Mouse (Mus musculus) testis, adult 10 weeks (tissue): Measurements from ENCODE around the gene Dusp21. TPM values are rescaled to one million over a fixed set of nuclear protein-coding genes. Genes with fewer than 3 reads are reported as not detected.

Experiments
- polyA plus RNA-seq: library from polyadenylated mRNA; stranded (reverse); fragments of 350-450 nt; fragmentation: Illumina TruSeq; extraction: RNeasy Lipid Tissue Mini Kit (QIAGEN cat#74804); gene quantifications from one replicate; pipeline ENCODE4 v1.2.3, GENCODE M21; 2014; ENCODE audit warnings: low read depth, low replicate concordance

The Dusp21 gene
- 51.5 TPM for polyA plus RNA-seq

DNA sequence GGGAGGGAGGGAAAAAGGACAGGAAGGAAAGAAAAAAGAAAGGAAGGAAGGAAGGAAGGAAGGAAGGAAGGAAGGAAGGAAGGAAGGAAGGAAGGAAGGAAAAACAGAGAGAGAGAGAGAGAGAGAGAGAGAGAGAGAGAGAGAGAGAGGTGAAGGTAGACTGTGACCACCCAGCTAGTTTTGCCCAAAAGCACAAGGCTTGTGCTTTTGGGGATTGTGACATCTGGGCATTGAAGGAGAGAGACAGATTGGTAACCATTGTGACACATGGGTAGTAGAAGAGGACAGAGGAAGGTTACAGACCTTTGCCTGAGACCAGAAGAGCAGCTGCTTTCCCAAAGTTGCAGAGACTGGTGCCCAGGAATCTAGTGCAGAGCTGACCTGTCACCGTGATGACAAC lies at the start of gene Dusp21:
Dusp21 (plus strand) TSS at position 301 of the 400 bp plus-strand sequence.

DNA sequence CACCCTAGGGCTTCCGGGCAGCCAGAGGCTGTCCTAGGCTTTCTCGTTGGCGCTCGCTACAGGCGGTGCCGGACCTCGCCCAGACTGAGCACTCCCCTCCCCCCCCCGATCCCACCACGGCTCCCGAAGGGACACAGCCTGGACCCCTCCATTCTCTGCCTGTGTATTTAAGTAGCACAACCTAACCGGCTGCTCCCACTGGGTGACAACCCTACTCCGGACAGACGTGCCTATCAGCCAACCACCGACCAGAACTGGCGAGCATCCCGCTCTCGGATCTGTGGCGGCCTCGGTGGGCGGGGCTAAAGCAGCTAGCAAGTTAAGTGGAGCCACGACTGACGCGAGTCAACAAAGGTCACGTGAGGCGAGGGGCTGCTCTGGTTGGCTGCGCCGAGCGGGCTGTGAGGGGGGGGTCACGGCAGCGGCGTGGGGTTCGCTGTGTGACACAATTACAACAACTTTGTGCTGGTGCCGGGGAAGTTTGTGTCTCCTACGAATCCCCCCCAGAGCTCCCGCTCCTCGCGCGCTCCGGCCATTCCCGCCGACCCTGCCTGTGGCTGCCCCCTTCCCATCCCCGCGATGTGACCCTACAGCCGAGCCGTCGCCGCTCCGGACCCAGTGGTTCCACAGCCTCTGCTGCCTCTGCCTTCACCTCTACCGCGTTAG lies 16.7 kb downstream of the Dusp21 start, which contains the start of gene Kdm6a:
Kdm6a (plus strand) TSS at position 384 of the 666 bp plus-strand sequence.

Other genes with a start within 250 kb of the Dusp21 start
- gene Kdm6a, start 16.7 kb downstream of the Dusp21 start, polyA plus RNA-seq, result 15.6 TPM